Mouse (Mus musculus): ENCODE measurements at regions not wholly inside any gene's neighbourhood (a gene's known extent, or its start where the extent isn't known, plus 50 kb on each side); places are given as distances from the start of the nearest gene placed in this dataset.

- TF ChIP-seq CTCF (IDR thresholded peaks at IDR 0.05; ENCODE audit: borderline replicate concordance, insufficient read depth, low read depth, low read length) (no peak), POLR2A (IDR thresholded peaks at IDR 0.05; ENCODE audit: borderline replicate concordance, insufficient read depth, low read length) (no peak)
Observed at GRCm38 (mm10) chr1:179892711-179893110, 67.6 kb upstream of the Cdc42bpa start.
